Mouse (Mus musculus) embryo, embryonic 11.5 days (tissue): ENCODE data around the gene Barx2.
"Not testable (repeated sequence)": the region's sequence is repeated elsewhere in the genome, so short reads cannot be mapped to it uniquely, and the experiment has no call there.

ENCODE experiments used
- DNase-seq: peaks from one replicate; pipeline ENCODE4 v3.0.0-alpha.2; 2012; ENCODE audit warnings: low read depth, low spot score

Barx2 gene

GRCm38 (mm10) chr9:31912921-31913738 is at the start of gene Barx2:
Gene Barx2 (minus strand): TSS chr9:31913462.
- peak; percentile 45 for DNase-seq

DNA sequence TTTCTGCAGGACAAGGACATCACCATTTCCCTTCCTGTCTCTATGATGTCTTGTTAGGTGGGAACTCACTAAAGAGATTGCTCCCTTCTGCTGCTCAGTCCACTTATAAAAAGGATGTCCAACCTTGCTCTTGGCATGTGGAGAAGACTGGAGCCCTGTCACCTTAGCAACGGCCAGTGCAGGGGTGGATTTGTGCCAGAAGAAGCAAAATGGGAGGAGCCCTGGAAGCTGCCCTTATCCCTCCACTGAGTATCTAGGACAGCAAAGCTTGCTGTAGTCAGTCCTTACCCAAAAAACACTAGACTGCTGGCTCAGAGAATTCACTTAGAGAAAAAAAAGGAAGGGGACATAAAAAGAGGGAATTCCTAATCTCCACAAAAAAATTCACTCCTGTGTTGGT is 49.0 kb upstream of the Barx2 start:
- DNase-seq: no peak

DNA sequence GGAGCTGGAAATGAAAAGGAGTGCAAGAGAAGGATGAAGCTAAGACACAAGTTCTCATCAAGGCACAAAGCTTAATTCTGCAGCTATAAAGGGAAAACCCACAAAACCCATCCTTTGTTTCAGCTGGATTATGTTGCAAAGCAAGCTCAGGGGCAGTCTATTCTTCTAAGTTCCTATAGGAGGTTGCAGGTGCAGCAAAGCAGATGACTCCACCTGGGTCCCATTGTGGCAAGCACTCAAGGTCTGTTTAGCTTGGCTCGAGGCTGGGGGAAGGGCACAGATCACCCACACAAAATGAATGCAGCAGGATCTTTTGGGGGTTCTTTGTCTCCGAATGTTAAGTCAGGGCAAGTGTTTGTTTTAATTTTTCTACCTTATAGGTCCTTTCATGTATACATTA is 47.2 kb upstream of the Barx2 start:
- no peak for DNase-seq

- no peak for DNase-seq
These were observed 44.9 kb upstream of the Barx2 start for GRCm38 (mm10) chr9:31958120-31958519.

- DNase-seq: no peak
These were observed 37.2 kb upstream of the Barx2 start for GRCm38 (mm10) chr9:31950506-31950905.

- DNase-seq: no peak
These were observed 35.8 kb upstream of the Barx2 start for GRCm38 (mm10) chr9:31949031-31949430.

DNA sequence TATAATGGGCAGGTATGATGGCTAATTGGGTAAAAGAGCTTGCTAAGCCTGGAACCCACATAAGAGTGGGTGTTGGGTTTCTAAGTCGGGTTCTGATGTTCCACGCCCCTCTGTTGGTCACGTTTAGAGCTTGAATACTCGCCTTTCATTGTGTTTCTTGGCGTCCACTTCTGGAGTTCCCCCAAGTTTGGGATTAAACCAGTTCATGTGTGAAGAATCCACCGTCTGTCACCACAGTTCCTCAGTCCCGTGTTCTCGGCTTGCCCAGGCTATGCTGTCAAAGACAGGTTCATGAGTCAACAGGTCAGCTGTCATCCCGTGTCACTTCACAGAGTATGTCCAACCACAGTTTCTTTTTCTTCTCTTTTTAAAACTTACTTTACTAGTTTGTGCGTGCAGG is 33.8 kb upstream of the Barx2 start:
- no peak for DNase-seq

- DNase-seq: no peak
These were observed 29.1 kb upstream of the Barx2 start for GRCm38 (mm10) chr9:31942334-31942733.

- DNase-seq: not testable (repeated sequence)
These were observed 23.2 kb upstream of the Barx2 start for GRCm38 (mm10) chr9:31936486-31936885.

- no peak for DNase-seq
These were observed 18.4 kb upstream of the Barx2 start for GRCm38 (mm10) chr9:31931691-31932090.

DNA sequence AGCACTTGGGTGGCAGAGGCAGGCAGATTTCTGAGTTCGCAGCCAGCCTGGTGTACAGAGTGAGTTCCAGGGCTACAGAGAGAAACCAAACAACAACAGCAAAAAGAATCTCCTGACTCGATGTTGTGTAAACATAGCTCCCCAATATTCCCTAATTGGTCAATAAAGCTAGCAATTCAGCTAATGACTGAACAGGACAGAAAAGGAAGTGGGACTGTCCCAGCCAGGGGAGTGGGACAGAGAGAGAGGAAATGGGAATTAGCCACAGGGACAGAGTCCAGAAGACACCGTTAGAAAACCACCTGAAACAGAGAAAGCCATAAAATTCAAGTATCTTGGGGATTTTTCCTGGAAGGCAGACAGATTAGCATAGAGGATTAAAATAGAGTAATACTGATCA is 18.0 kb upstream of the Barx2 start:
- no peak for DNase-seq

DNA sequence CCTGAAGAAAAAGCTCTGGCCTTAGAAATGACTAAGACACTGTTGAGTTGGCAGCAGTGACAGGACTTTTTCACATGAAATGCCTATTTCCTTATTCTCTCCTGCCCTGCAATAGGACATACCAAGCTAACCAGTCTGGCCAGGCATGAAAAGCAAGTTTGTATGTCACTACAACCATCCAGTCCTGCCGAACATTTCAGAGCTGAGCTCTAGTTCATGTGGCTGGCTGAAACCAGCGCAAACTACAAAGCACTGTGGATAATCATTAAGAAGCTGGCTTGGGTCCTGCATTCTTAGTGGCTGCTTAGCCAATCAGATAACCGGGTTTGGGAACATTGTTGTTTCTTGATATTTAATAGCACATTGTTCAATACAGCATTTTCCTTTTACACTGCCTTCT is 13.5 kb upstream of the Barx2 start:
- no peak for DNase-seq

DNA sequence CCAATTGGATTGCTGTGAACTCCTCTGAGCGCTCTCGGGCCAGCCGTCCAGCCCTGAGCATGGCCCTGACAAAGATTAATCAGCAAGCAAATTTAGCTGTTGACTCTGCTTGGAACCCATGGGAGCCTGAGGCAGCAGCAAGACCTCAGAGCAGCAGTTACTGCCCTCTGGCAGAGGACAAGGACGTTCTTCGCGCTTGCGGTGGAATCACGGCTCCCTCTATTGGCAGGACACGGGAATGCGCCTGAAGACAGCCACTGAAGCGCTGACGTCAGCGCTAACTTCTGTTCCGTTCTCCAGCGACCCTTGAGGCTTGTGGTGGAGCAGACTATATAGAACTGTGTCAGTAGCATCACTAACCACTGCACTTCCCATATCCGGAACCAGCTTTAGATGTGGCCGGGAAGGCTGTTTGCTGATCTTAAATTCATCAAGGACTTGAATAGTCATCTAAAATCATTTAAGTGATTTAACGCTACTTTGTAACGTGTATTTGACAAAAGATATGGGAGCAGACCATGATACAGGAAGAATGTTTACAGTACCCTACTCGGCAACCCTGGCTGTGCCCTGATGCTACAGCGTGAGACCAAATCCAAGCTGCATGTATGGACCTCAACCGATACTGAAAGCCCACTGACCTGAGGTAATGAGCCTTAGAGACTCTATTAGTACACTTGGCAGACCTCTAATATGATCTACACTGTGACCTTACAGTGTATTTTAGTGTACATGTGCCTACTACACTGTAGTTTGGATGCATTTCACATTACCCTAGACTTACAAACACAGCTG is 12.8 kb upstream of the Barx2 start:
- DNase-seq: peak; percentile 75

- no peak for DNase-seq
These were observed 10.3 kb upstream of the Barx2 start for GRCm38 (mm10) chr9:31923529-31923928.

DNA sequence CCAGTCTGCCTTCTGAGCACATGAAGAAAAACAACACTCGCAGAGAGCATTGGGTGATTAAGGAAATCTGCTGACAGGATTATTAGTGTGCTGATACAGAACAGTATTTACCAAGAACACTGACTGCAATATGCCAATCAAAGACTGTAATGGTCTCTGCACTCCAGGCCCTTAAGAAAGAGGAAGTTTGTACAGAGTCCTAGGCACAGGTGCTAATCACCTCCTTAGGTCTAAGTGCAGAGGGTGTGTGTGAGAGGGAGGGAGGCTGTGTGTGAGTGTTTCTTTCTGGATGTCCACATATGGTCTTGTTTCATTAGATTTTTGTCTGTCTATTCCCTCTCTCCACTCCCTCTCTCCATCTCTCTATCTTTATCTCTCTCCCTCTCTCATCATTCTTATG is 6.5 kb upstream of the Barx2 start:
- no peak for DNase-seq

DNA sequence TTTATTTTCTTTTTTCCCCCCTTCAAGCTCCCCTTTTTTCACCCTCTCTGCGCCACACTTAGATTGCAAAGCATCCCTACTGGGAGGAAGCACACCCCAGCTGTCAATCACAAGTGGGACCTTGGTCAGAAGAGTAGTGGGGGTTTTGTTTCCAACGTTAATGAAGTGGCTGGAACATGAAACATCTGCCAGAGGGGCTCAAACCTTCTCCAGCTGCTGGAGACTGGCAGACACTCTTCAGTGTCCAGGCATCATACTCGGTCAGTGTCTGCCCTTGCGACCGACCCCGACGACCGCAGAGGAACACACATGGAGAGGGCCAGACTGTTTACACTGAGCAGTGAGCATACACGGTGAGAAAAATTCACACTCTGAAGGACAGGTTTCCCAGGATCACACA is 3.2 kb upstream of the Barx2 start:
- no peak for DNase-seq

DNA sequence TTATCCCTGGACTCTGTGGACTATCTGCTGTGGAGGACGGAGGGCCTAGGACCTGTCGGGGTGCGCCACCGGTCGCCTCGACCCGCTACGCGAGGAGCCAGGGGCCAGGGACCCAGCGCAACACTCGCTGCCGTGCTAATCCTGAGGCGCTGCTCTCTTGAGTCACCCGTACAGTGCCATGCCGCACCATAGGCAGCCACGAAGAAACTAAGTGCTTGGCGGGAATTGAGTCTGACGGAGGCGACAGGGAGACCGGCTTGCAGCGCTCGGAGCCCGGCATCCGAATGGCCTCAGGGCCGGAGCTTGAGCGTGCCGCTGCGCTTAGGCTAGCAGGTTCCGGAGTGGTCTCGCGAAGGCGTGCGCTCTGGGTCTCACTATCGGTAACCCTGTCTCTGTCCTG is 1.6 kb upstream of the Barx2 start:
- DNase-seq: no peak

GRCm38 (mm10) chr9:31913739-31914591 is 703 bp upstream of the Barx2 start:
- DNase-seq: no peak

DNA sequence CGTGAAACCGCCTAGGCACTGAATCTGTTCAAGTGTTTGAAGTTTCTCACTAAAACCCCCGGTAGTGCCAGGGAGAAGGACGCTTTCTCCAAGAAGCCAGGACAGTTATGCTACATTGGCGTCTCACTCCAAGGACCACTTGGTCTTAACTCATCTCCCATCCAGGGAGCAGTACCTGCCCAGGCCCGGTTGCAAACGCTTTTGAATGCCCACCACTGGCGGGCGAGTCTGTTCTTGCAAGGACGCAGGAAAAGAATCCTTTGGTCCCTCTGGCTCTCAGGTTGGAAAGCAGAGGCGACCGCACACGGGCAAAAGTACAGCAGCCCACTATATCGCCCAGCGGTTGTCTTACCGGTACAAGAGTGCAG is 725 bp downstream of the Barx2 start:
- DNase-seq: no peak

GRCm38 (mm10) chr9:31910221-31910620 is 3.0 kb downstream of the Barx2 start:
- DNase-seq: no peak

- no peak for DNase-seq
These were observed 11.5 kb downstream of the Barx2 start for GRCm38 (mm10) chr9:31901781-31902180.

DNA sequence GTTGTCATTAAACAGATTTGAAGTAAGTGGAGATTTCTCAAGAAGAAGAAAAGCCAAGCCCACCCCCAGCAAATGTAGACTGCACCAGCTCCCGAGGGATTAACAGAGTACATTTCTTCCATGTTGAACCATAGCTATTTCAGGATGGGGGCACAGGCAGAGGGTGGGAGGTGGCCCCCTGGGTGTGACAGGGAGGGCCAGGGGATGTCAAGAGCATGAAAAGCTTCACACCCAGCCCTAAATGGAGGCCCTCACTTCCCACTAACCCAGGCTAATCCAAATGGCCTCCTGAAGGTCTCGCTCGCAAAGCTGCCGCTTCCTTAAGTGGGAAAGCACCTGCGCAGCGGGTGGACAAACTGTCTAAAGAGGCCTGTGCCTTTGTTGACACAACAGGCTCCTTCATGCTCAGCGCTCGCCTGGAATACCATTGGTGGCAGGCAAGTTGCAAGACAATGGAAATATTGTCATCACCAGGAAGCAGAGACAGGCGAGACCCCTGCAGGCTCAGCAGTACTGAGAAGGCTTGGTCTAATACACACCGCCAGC is 18.4 kb downstream of the Barx2 start:
- no peak for DNase-seq
